Mouse (Mus musculus): ENCODE measurements around the gene Syne3.

GRCm38 (mm10) chr12:104999171-104999570 lies 10.4 kb downstream of the Syne3 start:
- TF ChIP-seq MAFK (IDR thresholded peaks at IDR 0.05; ENCODE audit: insufficient read depth, low read depth, low read length), result no peak
- no peak for TF ChIP-seq ZC3H11A (IDR thresholded peaks at IDR 0.05; ENCODE audit: borderline replicate concordance, low read depth, low read length)
- TF ChIP-seq CHD2 (IDR thresholded peaks at IDR 0.05; ENCODE audit: low read depth, low read length), result no peak
- TF ChIP-seq HCFC1 (IDR thresholded peaks at IDR 0.05; ENCODE audit: borderline replicate concordance, insufficient read depth, low read length), result no peak
- no peak for TF ChIP-seq ZNF384 (IDR thresholded peaks at IDR 0.05; ENCODE audit: low read depth, low read length)
